Mouse (Mus musculus) lung, postnatal 0 days (tissue): ENCODE measurements at regions not wholly inside any gene's neighbourhood (a gene's known extent, or its start where the extent isn't known, plus 50 kb on each side); places are given as distances from the start of the nearest gene placed in this dataset.

Experiments used
- ATAC-seq: fragments of 200-750 bp; cut with Nextera tagmentation; 2 replicates; pipeline ENCODE4 v1.8.0; 2017; ENCODE audit warnings: moderate library complexity
- DNase-seq: peaks from one replicate; pipeline ENCODE4 v3.0.0-alpha.2; 2016; ENCODE audit warnings: low spot score
- H3K27ac ChIP-seq: fragments of 300-500 bp; sonication (generic); 2 replicates; pipeline ENCODE4 v1.5.1; 2014; ENCODE audit warnings: antibody characterized with exemption, mild to moderate bottlenecking, low read length, mixed read lengths
- H3K27me3 ChIP-seq: fragments of 300-500 bp; sonication (generic); replicated peaks from 2 replicates; pipeline ENCODE4 v1.6.1; 2014; ENCODE audit warnings: low read length, mixed read lengths; ENCODE audit not compliant: insufficient read depth
- H3K36me3 ChIP-seq: fragments of 300-500 bp; sonication (generic); 2 replicates; pipeline ENCODE4 v1.6.1; 2014; ENCODE audit warnings: low read length, mixed read lengths; ENCODE audit not compliant: insufficient read depth
- H3K4me1 ChIP-seq: fragments of 300-500 bp; sonication (generic); 2 replicates; pipeline ENCODE4 v1.6.1; 2014; ENCODE audit warnings: antibody characterized with exemption, low read depth, low read length, mixed read lengths; ENCODE audit not compliant: insufficient read depth
- H3K4me2 ChIP-seq: fragments of 300-500 bp; sonication (generic); replicated peaks from 2 replicates; pipeline ENCODE4 v1.6.1; 2014; ENCODE audit warnings: low read depth, mild to moderate bottlenecking, low read length, moderate library complexity, mixed read lengths
- H3K4me3 ChIP-seq: fragments of 300-500 bp; sonication (generic); 2 replicates; pipeline ENCODE4 v1.5.1; 2014; ENCODE audit warnings: low read depth, low read length
- H3K9ac ChIP-seq: fragments of 300-500 bp; sonication (generic); replicated peaks from 2 replicates; pipeline ENCODE4 v1.6.1; 2014; ENCODE audit warnings: low read depth, mild to moderate bottlenecking
- H3K9me3 ChIP-seq: fragments of 300-500 bp; sonication (generic); 2 replicates; pipeline ENCODE4 v1.6.1; 2016; ENCODE audit warnings: low read length, mixed read lengths
- CTCF ChIP-seq: IDR thresholded peaks from 2 replicates; pipeline ENCODE4 v1.5.1; 2016; ENCODE audit warnings: antibody characterized with exemption, mild to moderate bottlenecking
- EP300 ChIP-seq: IDR thresholded peaks from 2 replicates; pipeline ENCODE4 v1.6.1; 2016; ENCODE audit warnings: antibody characterized with exemption, mild to moderate bottlenecking, control low read depth
- WGBS: fragments of 180-500 bp; shearing (Covaris S2); extraction: QIAGEN DNeasy Blood & Tissue Kit; methylation state at CpG from one replicate; pipeline ENCODE4 v1.1.7; 2014; 5-methylcytosine and 5-hydroxymethylcytosine counted together

- DNase-seq (no peak), ATAC-seq (no peak)
- 61% methylated on average over 5 of the region's 5 CpGs for WGBS
- no peak overlapping the region for H3K27ac ChIP-seq
- no peaks in the 10 kb centered on the region for H3K4me1 ChIP-seq
- no peaks in the 10 kb centered on the region for H3K36me3 ChIP-seq
- no peaks in the 10 kb centered on the region for H3K9me3 ChIP-seq
- no peaks in the 10 kb centered on the region for H3K27me3 ChIP-seq
- H3K4me3 ChIP-seq: no peak overlapping the region
- no peak overlapping the region for H3K9ac ChIP-seq
- no peak for TF ChIP-seq EP300
- no peak for TF ChIP-seq CTCF
- H3K4me2 ChIP-seq: no peak overlapping the region
Observed at GRCm38 (mm10) chr4:96969199-96969598, 184.2 kb upstream of the Gm12695 start.

GRCm38 (mm10) chr4:96968545-96969164 is 183.7 kb upstream of the Gm12695 start:
- DNase-seq (no peak), ATAC-seq (no peak)
- TF ChIP-seq CTCF (no peak), EP300 (no peak)
- Histone ChIP-seq H3K36me3 (no peaks in the 10 kb centered on the region), H3K4me3 (no peak overlapping the region), H3K9me3 (no peaks in the 10 kb centered on the region), H3K9ac (no peak overlapping the region), H3K4me2 (no peak overlapping the region), H3K27me3 (no peaks in the 10 kb centered on the region), H3K4me1 (no peaks in the 10 kb centered on the region), H3K27ac (no peak overlapping the region)
- WGBS: 54% methylated on average over 10 of the region's 10 CpGs
